Mouse (Mus musculus) intestine, embryonic 15.5 days (tissue): ENCODE data around the gene Ptch2. TPM values are rescaled to one million over a fixed set of nuclear protein-coding genes. Genes with fewer than 3 reads are reported as not detected.
A peak's percentile ranks its signal among the peaks of the same experiment; 100 is the strongest.

Experiments
- ATAC-seq: fragments of 200-750 bp; cut with Nextera tagmentation; 2 replicates; pipeline ENCODE4 v1.8.0; 2017; ENCODE audit warnings: moderate TSS enrichment, moderate library complexity
- H3K27ac ChIP-seq: fragments of 300-500 bp; sonication (generic); 2 replicates; pipeline ENCODE4 v1.5.1; 2015; ENCODE audit warnings: mild to moderate bottlenecking, inconsistent platforms
- H3K27me3 ChIP-seq: fragments of 300-500 bp; sonication (generic); replicated peaks from 2 replicates; pipeline ENCODE4 v1.6.1; 2015; ENCODE audit warnings: inconsistent platforms
- H3K36me3 ChIP-seq: fragments of 300-500 bp; sonication (generic); 2 replicates; pipeline ENCODE4 v1.6.1; 2015; ENCODE audit warnings: inconsistent platforms
- H3K4me1 ChIP-seq: fragments of 300-500 bp; sonication (generic); replicated peaks from 2 replicates; pipeline ENCODE4 v1.6.1; 2015; ENCODE audit warnings: inconsistent platforms
- H3K4me2 ChIP-seq: fragments of 300-500 bp; sonication (generic); replicated peaks from 2 replicates; pipeline ENCODE4 v1.6.1; 2015; ENCODE audit warnings: mild to moderate bottlenecking, inconsistent platforms
- H3K4me3 ChIP-seq: fragments of 300-500 bp; sonication (generic); replicated peaks from 2 replicates; pipeline ENCODE4 v1.5.1; 2015; ENCODE audit warnings: inconsistent platforms
- H3K9ac ChIP-seq: fragments of 300-500 bp; sonication (generic); 2 replicates; pipeline ENCODE4 v1.6.1; 2015; ENCODE audit warnings: inconsistent platforms
- H3K9me3 ChIP-seq: fragments of 300-500 bp; sonication (generic); 2 replicates; pipeline ENCODE4 v1.6.1; 2016; ENCODE audit warnings: inconsistent platforms
- WGBS: fragments of 180-500 bp; shearing (Covaris S2); methylation state at CpG from one replicate; pipeline ENCODE4 v1.1.7; 2015; 5-methylcytosine and 5-hydroxymethylcytosine counted together
- polyA plus RNA-seq: library from polyadenylated mRNA; unstranded; fragments of >200 nt; fragmentation: Nextera tagmentation; extraction: Ambion mirVana; gene quantifications from 2 replicates; pipeline ENCODE4 v1.2.1, GENCODE M21; 2015

The Ptch2 gene
- polyA plus RNA-seq = 5.6 and 5.9 TPM in 2 replicates

DNA sequence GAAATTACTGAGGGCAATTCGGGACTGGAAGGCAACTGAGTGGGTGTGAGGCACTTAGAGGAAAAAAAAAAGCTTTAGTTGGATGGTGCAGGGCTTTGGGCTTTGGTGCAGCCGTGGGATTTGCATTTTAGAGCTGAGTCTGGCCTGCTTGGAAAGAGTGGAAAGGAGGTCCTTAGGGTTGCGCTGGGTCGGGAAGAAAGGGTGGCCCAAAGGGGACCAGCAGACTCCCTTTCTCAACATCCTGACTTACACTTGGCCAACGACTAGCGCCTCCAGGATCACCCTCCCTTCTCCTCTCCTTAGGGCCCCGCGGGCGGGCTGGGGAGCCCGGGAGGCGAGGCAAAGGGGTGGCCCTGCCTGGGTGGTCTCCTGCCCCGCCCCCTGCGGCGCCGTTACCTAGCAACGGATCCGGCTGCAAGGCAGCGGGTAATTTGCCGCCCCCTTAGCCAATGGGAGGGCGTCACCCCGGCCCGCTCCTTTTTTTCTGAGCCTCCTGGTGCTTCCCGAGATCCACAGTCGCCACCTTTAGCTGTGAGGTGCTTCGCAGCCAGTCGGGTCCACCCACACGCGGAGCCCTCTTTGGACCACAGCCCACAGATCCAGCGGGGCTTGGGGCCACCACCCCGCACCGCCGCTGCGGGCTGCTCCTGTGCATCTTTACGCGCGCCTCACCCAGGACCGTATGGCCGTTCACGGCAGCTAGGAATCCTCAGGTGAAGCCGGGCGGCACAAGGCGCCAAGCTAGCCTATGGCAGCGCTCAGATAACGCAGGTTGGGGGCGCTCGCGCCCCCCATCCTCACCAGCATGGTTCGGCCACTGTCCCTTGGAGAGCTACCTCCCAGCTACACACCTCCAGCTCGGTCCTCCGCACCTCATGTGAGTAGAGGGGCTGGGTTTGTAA, at the start of gene Ptch2:
TSS of gene Ptch2 (plus strand) at position 525 of the 902 bp plus-strand sequence.
- ATAC-seq = peak; percentile 84
- no peaks in the 10 kb centered on the region; the same call in 1 of the 2 replicates for H3K27me3 ChIP-seq
- no peaks in the 10 kb centered on the region for H3K36me3 ChIP-seq
- 0 out of 2 replicates have a peak, but pooled peaks cover 7% of the 10 kb centered on the region for H3K4me1 ChIP-seq
- peak within 1 kb of the TSS; percentile 67 for H3K27ac ChIP-seq
- H3K9ac ChIP-seq = peak within 1 kb of the TSS; percentile 55
- 2% methylated on average over 50 of the region's 50 CpGs for WGBS
- no peaks in the 10 kb centered on the region for H3K9me3 ChIP-seq
- peak within 1 kb of the TSS; percentile 51 for H3K4me3 ChIP-seq
- peak within 1 kb of the TSS; percentile 84 for H3K4me2 ChIP-seq

DNA sequence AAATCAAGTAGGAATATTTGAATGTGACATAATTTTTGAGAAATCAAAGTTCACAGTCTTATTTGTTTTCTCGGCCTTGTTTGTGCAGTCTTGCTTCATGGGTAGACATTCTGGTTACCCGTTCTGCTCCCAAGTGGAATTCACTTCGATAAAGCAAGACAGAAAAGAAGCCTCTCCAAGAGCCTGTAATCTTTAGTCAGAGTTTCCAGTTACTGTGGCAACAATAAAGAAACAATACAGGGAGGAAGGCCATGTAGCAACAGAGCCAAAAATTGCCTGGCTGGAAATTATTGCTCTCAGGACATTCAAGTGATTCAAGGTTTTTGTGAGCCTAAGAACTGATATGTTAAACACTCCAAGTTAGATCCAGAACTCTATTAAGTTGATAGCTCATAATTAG, 47.0 kb upstream of the Ptch2 start:
- Histone ChIP-seq H3K4me3 (no peak overlapping the region), H3K27ac (no peak overlapping the region), H3K9ac (no peak overlapping the region), H3K36me3 (0 out of 2 replicates have a peak, but pooled peaks cover 5% of the 10 kb centered on the region), H3K4me1 (no peaks in the 10 kb centered on the region), H3K27me3 (no peaks in the 10 kb centered on the region), H3K4me2 (no peak overlapping the region), H3K9me3 (no peaks in the 10 kb centered on the region)
- ATAC-seq = no peak
- 72% methylated on average over 3 of the region's 3 CpGs for WGBS

DNA sequence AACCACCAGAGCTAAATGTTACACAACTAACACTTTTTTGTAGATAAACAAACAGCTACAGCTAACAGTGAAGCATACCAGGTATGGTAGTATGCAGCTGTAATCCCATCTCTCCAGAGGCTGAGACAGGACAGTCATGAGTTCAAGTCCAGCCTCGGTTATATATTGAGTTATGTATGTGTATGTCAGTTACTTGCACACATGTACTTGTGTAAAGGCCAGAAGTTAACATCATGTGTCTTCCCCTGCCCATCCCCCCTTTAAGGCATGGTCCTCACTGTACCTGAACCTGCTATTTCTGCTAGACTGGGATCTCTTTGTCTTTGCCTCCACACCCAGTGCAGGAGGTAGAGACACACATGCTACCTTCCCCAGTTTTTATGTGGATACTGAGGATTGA, 46.4 kb upstream of the Ptch2 start:
- H3K9me3 ChIP-seq = no peaks in the 10 kb centered on the region
- H3K4me3 ChIP-seq = no peak overlapping the region
- H3K27ac ChIP-seq = no peak overlapping the region
- no peaks in the 10 kb centered on the region for H3K27me3 ChIP-seq
- H3K4me1 ChIP-seq = no peaks in the 10 kb centered on the region
- ATAC-seq = no peak
- no peak overlapping the region for H3K9ac ChIP-seq
- H3K4me2 ChIP-seq = no peak overlapping the region
- H3K36me3 ChIP-seq = 0 out of 2 replicates have a peak, but pooled peaks cover 5% of the 10 kb centered on the region
- WGBS = 97% methylated on average over 1 of the region's 1 CpGs

GRCm38 (mm10) chr4:117052626-117053025, 43.2 kb upstream of the Ptch2 start:
- no peaks in the 10 kb centered on the region for H3K36me3 ChIP-seq
- WGBS = 85% methylated on average over 4 of the region's 4 CpGs
- H3K27me3 ChIP-seq = no peaks in the 10 kb centered on the region
- H3K9me3 ChIP-seq = no peaks in the 10 kb centered on the region
- no peak for ATAC-seq
- no peak overlapping the region for H3K4me3 ChIP-seq
- H3K9ac ChIP-seq = no peak overlapping the region
- no peaks in the 10 kb centered on the region for H3K4me1 ChIP-seq
- no peak overlapping the region for H3K27ac ChIP-seq
- H3K4me2 ChIP-seq = no peak overlapping the region

DNA sequence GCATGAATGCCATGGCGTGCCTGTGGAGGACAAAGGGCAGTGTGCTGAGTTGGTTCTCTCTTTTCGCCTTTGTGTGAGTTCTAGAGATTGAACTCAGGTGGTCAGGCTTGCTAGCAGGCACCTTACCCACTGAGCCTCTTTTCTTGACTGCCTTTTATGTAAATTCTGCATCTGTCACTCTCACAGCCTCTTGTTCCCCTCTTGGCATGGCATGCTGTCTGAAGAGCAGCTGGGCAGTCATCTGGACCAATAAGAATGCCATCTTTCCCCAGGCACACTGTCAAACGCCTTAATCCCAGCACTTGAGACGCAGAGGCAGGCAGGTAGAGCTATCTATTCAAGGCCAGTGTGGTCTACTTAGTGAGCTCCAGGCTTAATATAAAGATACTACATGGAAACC, 41.9 kb upstream of the Ptch2 start:
- no peaks in the 10 kb centered on the region for H3K9me3 ChIP-seq
- no peak overlapping the region for H3K4me3 ChIP-seq
- H3K36me3 ChIP-seq = no peaks in the 10 kb centered on the region
- H3K4me2 ChIP-seq = no peak overlapping the region
- no peaks in the 10 kb centered on the region for H3K27me3 ChIP-seq
- no peak for ATAC-seq
- H3K27ac ChIP-seq = no peak overlapping the region
- H3K4me1 ChIP-seq = no peaks in the 10 kb centered on the region
- H3K9ac ChIP-seq = no peak overlapping the region
- 90% methylated on average over 4 of the region's 4 CpGs for WGBS

DNA sequence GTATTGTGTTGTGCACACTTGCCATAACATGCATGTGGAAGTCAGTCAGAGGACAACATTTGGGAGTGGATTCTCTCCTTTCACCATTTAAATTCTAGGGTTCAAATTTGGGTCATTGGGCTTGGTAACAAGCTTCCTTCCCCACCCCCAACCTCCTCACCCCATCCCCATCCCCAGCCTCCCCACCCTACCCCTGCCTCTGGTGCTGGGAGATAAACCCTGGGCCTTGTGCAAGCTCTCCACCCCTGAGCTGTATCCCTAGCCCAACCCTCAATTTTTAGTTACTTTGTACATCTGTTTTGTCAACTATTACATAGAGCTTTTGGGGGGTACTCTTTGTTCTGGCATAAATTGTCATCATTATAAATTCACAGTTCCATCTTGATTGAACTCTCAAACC, 39.8 kb upstream of the Ptch2 start:
- no peak overlapping the region for H3K9ac ChIP-seq
- H3K36me3 ChIP-seq = no peaks in the 10 kb centered on the region
- H3K4me1 ChIP-seq = no peaks in the 10 kb centered on the region
- no peaks in the 10 kb centered on the region for H3K27me3 ChIP-seq
- no peaks in the 10 kb centered on the region for H3K9me3 ChIP-seq
- peak; percentile 56; the same call in 1 of the 2 replicates for ATAC-seq
- H3K4me2 ChIP-seq = no peak overlapping the region
- H3K4me3 ChIP-seq = no peak overlapping the region
- no peak overlapping the region for H3K27ac ChIP-seq

- WGBS = 71% methylated on average over 2 of the region's 2 CpGs
- Histone ChIP-seq H3K27ac (no peak overlapping the region), H3K4me1 (no peaks in the 10 kb centered on the region), H3K9me3 (no peaks in the 10 kb centered on the region), H3K4me2 (no peak overlapping the region), H3K36me3 (no peaks in the 10 kb centered on the region), H3K4me3 (no peak overlapping the region), H3K27me3 (no peaks in the 10 kb centered on the region), H3K9ac (no peak overlapping the region)
- ATAC-seq = no peak
Measured at GRCm38 (mm10) chr4:117056514-117056913, 39.4 kb upstream of the Ptch2 start.

DNA sequence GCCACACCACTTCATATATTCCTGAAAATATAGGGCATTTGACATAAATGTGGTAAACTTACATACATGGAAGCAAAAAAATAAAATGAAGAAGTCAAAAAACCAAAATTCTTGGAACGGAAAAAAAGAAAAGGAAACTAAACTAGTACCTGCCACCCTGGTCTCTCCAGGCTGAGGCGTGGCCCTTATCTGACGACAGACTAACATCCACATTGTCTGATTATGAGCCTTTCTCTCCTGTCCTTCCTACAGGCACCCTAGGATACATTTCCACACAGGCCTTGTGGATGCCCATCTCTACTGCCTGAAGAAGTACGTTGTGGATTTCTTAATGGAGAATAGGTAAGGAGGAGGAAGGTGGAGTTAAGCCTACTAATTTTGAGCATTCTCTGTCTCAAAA, 37.4 kb upstream of the Ptch2 start:
- no peaks in the 10 kb centered on the region for H3K27me3 ChIP-seq
- no peak overlapping the region for H3K9ac ChIP-seq
- no peaks in the 10 kb centered on the region for H3K9me3 ChIP-seq
- no peak for ATAC-seq
- no peak overlapping the region for H3K4me3 ChIP-seq
- H3K36me3 ChIP-seq = no peaks in the 10 kb centered on the region
- no peaks in the 10 kb centered on the region for H3K4me1 ChIP-seq
- no peak overlapping the region for H3K27ac ChIP-seq
- H3K4me2 ChIP-seq = no peak overlapping the region
- WGBS = 79% methylated on average over 4 of the region's 4 CpGs

DNA sequence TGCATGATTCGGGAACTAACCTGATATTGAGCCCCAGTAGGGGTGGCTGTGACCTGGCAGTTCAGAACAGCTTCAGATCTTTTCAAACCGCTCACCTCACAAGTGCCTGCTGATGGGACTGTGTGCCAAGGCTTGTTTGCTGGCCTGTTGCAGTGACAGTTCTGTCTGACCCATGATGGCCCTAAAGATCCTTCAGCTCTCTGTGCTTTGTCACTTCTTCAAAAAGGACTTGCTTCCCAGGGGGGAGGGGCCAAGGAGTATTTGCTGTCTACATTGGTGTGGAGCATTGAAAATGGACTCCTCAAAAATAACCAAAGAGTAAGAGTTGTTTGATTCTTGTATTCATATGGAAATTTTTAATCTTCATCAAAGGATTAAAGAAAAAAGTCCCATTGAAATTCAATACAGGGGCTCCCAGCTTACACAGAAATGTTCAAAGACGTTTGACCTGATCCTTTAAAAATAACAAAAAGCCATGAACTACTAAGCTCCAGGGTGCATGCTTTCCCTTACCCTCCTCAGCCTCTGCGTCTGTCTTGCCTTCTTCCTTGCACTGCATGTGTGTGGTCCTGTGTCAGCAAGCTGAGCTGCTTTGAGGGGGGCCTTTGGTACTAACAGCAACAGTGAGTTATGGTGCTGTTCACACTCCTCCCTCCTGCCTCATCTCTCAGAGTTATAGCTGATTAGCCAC, 33.0 kb upstream of the Ptch2 start:
- ATAC-seq = no peak
- Histone ChIP-seq H3K27ac (no peak overlapping the region), H3K4me3 (no peak overlapping the region), H3K9me3 (no peaks in the 10 kb centered on the region), H3K27me3 (no peaks in the 10 kb centered on the region), H3K4me2 (no peak overlapping the region), H3K36me3 (peaks cover 8% of the 10 kb centered on the region), H3K9ac (no peak overlapping the region), H3K4me1 (no peaks in the 10 kb centered on the region)
- WGBS = 71% methylated on average over 4 of the region's 4 CpGs

DNA sequence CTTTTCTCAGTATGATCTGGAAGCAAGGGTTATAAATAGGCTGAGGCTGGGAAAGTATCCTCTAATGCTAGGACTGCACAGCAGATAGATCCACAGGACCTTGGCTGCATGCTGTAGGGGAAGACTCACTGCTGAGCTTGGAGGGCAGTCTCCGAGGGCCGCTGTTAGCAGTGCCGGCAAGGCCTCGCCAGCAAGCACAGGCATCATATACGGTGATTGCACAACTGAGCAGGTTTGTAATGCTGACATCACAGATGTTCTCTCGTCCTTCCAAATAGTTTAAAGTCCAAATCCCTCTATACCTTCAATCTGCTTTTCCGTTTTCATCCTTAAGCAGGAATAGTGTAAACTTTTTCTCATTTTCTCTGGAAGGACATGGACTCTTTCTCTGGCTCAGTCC, 27.8 kb upstream of the Ptch2 start:
- no peaks in the 10 kb centered on the region for H3K4me1 ChIP-seq
- no peak overlapping the region for H3K4me3 ChIP-seq
- WGBS = 94% methylated on average over 7 of the region's 7 CpGs
- no peaks in the 10 kb centered on the region for H3K27me3 ChIP-seq
- H3K36me3 ChIP-seq = peaks cover 24% of the 10 kb centered on the region
- H3K4me2 ChIP-seq = no peak overlapping the region
- H3K9ac ChIP-seq = no peak overlapping the region
- H3K27ac ChIP-seq = no peak overlapping the region
- H3K9me3 ChIP-seq = no peaks in the 10 kb centered on the region
- no peak for ATAC-seq

DNA sequence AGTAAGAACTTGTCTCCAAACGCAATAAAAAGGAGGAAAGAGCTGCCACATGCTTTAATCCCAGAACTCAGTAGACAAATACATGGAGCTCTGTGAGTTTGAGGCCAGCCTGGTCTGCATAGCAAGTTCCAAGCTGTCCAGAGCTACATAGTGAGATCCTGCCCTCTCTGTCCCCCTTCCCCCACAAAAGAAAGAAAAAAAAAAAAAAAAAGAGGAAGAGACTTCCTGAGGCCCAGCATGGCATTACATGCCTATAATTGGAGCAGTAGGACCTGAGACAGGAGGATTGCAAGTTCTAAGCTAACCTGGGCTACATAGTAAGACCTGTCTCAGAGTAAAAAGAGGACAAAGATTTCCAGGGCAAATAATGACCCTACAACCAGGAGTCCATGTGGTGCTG, 26.2 kb upstream of the Ptch2 start:
- Histone ChIP-seq H3K9me3 (no peaks in the 10 kb centered on the region), H3K4me1 (no peaks in the 10 kb centered on the region), H3K4me3 (no peak overlapping the region), H3K4me2 (no peak overlapping the region), H3K9ac (no peak overlapping the region), H3K36me3 (peaks cover 24% of the 10 kb centered on the region), H3K27ac (no peak overlapping the region), H3K27me3 (no peaks in the 10 kb centered on the region)
- ATAC-seq = no peak
- WGBS = 89% methylated on average over 1 of the region's 1 CpGs

DNA sequence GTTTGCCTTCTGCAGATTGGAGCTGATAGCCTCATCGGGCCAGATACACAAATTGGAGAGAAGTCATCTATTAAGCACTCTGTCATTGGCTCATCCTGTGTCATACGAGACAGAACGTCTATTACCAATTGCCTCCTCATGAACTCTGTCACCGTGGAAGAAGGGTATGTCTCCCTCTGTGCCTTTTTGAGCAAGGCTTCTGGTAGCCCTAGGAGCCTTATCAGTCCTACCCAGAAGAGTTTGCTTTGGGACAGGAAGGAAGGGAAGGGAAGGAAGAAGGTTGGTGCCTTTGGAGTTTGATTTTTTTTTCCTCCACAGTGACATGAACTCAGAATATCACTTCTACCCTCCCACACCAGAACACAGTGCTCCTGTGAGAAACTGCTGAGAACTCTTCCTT, 25.3 kb upstream of the Ptch2 start:
- no peak overlapping the region for H3K27ac ChIP-seq
- WGBS = 80% methylated on average over 4 of the region's 4 CpGs
- no peak overlapping the region for H3K4me3 ChIP-seq
- H3K9ac ChIP-seq = no peak overlapping the region
- no peaks in the 10 kb centered on the region for H3K9me3 ChIP-seq
- no peak for ATAC-seq
- no peaks in the 10 kb centered on the region for H3K27me3 ChIP-seq
- H3K4me1 ChIP-seq = no peaks in the 10 kb centered on the region
- no peak overlapping the region for H3K4me2 ChIP-seq
- peaks cover 19% of the 10 kb centered on the region for H3K36me3 ChIP-seq
